Mouse (Mus musculus): ENCODE data around the gene Cbfa2t3.

The Cbfa2t3 gene

DNA sequence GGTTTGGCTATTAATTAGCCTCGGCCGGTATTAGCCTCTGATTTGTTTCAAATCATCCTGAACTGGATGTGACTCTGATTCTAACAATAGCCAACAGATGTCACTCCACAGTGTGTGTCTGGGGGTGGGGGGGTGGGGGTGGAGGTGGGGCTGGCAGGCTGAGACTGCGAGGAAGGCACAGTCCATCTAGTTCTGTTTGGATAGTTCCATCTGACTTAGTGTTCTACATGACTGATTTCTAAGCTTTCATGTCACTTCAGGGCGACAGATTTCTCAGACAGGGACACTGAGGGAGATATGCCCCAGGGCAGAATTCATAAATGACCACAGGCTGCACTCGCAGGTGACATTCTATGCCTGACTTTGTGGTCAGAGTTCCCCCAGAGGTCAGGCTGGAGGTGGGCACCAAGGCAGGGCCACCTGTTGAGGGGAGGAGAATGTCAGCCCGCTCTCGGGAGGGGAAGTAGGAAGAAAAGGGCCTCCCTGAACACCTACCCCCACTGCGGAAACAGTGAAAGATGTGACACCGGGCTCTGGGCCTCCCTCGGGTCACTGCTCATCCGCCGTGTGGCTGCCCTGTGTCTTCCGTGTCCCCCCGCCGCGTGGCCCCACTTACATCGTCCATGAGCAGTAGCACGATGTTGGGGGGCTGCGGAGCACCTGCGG is 88.2 kb downstream of the Cbfa2t3 start:
- in situ Hi-C loops (cut with MboI, MseI), result loop anchor here (5.0 kb wide), 1 partner anchor 328 kb away; the partner anchor contains the start of gene Zfpm1

DNA sequence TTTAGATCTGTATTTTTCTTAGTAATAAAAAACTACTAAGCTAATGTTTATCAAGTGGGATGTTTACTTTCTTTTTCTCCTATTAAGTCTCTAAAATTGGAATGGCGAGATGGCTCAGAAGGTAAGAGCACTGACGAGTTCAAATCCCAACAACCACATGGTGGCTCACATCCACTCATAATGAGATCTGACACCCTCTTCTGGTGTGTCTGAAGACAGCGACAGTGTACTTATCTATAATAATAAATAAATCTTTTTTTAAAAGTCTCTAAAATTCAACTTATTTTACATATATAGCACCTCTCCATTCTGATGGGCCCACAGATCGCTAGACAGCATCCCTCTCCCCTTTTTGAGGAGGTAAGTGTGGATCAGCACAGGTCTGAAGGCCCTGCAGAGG is 88.7 kb downstream of the Cbfa2t3 start:
- in situ Hi-C loops (cut with MboI, MseI), result loop anchor here (5.0 kb wide), 1 partner anchor 328 kb away; the partner anchor contains the start of gene Zfpm1

DNA sequence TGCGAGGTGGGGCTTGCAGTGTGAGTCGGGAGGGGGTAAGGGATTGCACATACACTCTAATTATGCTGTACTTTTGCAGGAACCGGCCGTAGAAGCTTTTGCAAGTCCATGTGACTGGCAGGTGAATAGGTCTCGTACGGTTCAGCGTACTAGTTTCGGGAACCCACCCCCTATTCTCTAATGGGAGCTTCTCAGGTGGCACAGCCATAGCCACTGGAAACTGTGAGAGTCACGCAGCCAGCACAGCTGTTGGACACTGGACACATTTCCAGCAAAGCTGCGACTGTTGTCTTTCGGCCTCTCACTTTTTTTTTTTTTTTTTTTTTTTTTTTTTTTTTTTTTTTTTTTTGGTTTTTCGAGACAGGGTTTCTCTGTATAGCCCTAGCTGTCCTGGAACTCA is 92.1 kb downstream of the Cbfa2t3 start:
- in situ Hi-C loops (cut with MboI, MseI), result no loop called here

DNA sequence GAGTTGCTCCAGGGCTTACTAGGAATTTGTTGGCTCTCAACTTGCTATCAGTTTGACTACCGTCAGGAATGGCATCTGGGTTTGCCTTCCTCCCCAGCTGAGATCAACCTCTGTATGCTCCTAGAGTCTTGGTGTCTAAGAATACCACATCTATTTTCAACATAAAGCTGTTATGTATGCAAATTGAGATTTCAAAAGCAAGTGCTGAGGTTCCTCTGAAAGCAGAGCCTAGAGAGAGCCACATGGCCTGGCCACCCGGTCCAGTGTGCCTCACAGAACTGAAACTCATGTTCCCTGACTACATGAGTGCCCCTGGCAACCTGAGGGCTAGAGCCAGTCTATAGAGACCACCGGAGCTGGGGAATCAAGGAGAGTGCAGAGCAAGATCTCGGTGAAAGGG is 93.5 kb downstream of the Cbfa2t3 start:
- in situ Hi-C loops (cut with MboI, MseI), result no loop called here

DNA sequence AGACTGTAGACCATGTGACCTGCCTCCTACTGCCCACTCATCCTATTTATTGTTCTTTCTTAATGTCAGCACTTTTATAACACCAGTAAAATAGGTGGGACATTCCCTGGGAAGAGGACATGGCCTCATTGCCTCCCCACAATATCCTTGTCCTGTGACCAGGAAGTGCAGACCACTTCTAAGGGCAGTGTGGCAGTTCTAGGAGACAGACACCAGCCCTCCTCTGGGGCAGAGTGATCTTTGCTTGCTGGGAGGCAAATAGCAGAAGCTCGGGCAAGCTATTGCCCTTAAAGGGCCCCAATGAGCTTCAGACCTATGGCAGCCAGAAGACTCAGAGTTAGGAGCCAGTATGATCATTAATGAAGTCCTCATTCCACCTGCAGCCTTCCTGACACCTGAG is 94.3 kb downstream of the Cbfa2t3 start:
- in situ Hi-C loops (cut with MboI, MseI), result no loop called here

DNA sequence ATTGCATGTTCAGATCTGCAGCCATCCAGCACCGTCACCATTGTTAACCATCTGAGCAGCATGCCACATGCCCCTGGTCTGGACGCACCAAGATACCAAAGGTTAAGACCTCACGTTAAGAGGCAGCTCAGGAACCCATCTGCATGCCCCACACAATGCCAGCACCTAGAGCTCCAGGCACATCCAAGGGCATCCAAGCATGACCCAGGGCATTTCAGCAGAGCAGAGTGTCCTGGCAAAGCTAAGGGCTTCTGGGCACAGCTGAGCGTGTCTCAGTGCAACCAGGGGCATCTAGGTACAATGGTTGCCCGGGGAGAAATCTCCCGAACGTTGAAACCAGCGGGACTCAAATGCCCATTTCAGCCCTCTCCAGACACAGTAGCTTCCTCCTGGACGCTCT is 98.2 kb downstream of the Cbfa2t3 start:
- in situ Hi-C loops (cut with MboI, MseI), result no loop called here

DNA sequence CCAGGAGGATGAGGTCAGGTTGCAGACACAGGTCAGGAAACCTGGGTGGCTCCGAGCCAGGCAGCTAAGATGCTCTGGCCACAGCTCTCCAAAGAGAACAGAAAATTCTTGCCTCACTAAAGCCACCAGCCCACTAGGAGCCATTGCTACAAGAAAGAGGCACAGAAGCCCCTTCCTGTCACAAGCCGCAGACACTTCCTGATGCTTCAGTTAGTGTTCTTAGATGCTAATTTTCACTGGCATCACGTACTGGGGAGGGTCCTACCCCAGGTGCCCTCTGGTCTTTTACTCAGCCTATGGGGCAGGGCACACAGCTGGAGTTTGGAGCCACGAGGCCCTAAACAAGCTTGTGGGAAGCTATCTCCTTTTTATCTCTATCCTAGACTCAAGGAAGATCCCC is 102.9 kb downstream of the Cbfa2t3 start:
- in situ Hi-C loops (cut with MboI, MseI), result no loop called here

DNA sequence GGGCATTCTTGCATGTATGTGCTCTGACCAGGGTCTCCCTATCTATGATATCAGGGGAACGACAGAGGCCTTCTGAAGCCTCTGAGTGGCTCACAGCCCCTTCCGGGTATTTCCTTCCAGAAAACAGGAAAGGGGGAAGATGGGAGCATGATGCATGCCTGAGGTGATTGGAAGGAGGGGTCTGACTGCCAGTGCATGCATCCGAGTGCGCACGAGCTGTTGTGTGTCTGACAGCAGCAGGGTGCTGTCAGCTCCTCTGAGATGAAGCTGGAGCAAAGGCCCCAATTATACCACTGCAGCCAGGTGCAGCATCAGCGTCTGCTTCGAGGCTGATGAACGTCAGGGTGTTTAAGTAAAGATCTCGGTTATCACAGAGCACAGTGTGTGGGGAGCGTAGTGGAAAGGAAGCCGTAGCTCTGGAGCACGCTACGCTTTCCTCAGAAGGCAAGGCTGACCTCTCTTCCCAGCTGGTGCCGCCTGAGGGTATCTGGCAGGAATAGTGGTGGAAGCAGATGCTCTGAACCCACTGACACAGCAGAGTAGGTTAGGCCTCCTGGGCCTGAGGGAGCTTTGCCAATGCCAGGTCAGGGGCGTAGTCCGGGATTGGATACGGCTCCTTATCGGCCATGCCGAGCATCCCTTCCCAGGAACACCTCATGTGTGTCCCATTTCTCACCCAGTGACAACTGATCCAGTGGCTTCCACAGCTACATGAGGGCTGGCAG is 105.0 kb downstream of the Cbfa2t3 start:
- in situ Hi-C loops (cut with MboI, MseI), result no loop called here

DNA sequence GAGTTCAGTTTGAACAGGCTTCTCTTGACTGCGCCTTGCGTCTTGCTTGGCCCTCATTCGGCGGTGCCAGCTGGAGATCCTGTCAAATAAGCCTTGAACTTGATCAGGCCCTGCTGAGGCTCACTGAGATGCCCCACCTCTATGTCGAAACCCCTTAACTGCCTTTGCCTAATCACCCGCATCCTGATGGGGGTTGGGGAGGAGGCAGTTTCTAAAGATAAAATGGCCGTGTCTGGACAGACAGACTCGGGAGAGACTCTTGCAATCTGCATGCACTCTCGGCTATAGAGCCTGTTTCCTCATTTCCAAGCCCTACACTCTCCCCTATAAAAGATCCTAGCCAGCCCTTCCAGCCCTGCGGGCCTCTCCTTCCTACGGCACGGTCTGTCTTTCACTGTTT is 105.7 kb downstream of the Cbfa2t3 start:
- in situ Hi-C loops (cut with MboI, MseI), result no loop called here

DNA sequence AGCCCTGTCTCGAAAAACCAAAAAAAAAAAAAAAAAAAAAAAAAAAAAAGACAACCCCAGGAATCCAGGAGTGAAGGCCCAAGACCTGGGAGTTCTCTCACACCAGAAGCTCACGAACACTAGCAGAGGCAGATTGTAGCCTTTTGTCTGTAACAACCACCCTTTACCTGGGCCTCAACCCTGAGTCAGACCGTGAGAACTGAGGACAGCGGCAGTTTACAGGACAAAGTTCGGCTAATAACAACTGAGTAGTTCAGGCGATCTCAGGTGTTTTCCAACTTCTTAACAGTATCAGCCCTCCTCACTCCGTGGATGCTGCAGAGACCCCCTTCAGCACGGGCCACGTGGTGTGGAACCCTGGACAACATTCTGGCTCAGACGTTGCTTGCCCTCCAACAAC is 112.2 kb downstream of the Cbfa2t3 start:
- in situ Hi-C loops (cut with MboI, MseI), result no loop called here

DNA sequence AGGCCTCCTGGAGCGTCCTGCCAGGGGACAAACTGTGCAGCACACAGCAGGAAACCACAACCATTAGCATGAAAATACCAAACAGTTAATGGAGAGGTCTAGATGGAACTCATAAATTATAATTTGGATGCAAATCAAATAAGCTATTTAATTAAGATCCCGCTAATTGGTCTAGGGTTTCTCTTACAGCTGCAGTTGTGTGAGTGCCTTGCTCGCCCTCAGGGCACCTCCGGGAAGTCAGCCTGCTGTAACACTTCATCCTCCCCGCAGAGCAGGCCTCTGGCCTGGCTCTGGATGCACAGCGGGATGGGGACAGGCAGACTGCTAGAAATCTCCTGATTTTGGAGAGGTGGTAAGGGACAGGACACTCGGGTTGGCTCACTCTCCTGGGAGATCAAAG is 112.7 kb downstream of the Cbfa2t3 start:
- in situ Hi-C loops (cut with MboI, MseI), result no loop called here

DNA sequence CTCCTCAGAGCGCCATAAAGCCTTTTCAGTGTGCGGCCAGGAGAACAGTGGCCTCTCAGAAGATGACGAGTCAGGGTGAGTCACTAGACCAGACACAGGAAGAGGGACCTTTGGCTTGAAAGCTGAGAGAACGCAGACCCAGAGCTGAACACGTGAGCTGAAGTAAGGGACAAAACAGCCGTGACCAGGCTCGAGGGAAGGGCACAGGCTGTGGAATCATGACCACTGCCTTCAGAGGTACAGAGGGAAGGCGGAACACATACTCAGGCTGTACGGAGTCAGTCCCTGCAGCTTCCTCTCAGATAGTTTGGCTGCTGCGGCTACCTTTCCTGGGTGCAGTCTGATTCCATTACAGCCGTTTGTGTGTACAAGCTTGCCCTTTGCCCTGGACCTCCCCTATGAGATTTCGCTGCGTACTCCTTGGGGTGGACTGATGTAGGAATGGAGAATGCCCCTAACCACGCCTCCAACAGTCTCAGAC is 113.5 kb downstream of the Cbfa2t3 start:
- in situ Hi-C loops (cut with MboI, MseI), result no loop called here

DNA sequence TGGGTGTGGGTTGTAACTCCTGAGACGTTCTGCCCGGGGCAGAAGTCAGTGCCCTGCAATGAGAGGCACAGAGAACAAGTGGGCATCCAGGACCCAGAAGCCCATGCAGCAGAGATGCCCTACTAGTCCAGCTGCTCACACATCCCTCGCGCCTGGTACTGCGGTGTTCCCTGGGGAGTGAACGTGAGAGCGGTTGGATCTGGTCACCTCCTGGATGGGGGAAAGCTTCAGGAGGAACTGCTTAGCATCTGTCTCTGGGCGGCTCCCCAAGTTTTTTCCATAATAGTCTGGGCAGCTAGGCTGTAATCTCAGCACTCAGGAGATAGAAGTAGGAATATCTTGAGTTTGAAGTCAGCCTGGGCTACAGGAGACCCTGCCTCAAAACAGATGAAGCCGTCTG is 113.9 kb downstream of the Cbfa2t3 start:
- in situ Hi-C loops (cut with MboI, MseI), result no loop called here

DNA sequence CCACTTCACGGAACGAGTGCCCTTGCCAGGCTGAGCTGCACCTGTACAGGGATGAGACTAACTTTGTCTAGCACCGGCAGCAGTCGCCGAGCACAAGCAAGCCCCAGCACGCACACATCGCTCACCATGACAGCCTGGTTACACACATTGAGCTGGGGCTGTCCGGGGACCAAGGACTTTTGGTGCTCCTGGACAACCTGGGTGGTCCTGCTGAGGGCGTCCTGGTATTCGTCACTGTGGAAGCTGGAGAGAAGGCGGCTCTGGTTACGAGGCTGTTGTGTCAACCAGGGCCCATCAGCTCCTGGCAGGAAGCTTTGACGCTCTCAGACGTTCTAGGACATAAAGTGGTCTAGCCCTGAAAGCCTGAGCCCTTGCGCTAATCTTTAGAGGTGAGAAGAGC is 118.0 kb downstream of the Cbfa2t3 start:
- in situ Hi-C loops (cut with MboI, MseI), result no loop called here

DNA sequence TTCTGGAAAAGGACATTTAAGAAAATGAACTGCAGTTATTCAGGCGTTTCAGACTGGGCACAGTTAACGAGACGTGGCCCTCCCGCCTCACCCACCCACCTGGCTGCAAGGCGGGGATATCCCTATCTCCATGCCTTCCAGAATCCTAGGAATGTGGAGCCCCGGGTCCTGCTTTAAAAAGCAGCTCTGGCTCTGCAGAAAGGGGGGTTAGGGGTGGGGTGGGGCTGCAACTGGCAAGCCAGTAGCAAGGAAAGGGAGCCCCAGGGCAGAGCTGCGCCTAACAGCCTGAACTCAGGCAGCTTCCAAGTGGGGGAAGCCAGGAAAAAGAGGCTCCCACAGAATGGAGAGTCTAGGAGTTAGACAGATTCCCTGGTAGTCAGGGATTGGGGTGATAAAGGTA is 119.7 kb downstream of the Cbfa2t3 start:
- in situ Hi-C loops (cut with MboI, MseI), result no loop called here

DNA sequence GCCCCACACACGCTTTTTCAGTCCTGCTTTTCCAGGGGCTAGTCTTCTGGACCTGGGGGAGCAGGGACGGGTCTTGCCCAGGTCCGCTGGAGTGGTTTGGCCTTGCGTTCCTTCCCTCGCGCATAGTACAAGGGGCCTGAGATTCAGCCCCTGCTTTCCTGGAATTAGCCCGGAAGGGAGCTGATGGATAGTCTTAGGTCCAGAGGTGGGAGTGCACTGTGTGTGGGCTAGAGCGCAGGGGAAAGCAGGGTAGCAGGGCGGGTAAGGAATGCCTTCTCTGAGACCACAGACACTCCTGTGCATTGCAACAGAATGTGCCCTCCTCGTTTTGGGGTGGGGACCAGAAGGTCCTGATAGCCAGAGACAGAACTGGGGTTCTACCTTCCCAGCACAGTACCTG is 121.8 kb downstream of the Cbfa2t3 start:
- in situ Hi-C loops (cut with MboI, MseI), result no loop called here

DNA sequence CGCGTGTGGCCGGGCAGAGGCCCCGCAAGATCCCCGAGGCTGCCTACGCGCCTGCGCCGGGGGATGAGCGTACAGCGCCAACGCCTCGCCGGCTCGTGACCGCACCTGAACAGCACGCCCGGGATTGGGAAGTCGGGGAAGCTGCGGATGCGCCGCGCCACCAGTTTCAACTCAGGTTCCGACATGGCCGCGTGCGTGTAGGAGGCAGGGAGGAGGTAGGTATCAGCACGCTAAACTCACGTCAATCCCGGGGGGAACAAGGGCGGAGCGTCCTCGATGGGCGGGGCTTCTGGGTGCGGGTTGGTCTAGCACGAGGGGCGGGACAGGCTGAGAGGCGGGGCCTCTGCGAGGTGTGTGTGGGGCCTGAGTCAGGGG is 122.3 kb downstream of the Cbfa2t3 start, which contains the start of gene Aprt:
TSS of gene Aprt (minus strand) at position 262 of the 375 bp plus-strand sequence.
- in situ Hi-C loops (cut with MboI, MseI), result no loop called here

DNA sequence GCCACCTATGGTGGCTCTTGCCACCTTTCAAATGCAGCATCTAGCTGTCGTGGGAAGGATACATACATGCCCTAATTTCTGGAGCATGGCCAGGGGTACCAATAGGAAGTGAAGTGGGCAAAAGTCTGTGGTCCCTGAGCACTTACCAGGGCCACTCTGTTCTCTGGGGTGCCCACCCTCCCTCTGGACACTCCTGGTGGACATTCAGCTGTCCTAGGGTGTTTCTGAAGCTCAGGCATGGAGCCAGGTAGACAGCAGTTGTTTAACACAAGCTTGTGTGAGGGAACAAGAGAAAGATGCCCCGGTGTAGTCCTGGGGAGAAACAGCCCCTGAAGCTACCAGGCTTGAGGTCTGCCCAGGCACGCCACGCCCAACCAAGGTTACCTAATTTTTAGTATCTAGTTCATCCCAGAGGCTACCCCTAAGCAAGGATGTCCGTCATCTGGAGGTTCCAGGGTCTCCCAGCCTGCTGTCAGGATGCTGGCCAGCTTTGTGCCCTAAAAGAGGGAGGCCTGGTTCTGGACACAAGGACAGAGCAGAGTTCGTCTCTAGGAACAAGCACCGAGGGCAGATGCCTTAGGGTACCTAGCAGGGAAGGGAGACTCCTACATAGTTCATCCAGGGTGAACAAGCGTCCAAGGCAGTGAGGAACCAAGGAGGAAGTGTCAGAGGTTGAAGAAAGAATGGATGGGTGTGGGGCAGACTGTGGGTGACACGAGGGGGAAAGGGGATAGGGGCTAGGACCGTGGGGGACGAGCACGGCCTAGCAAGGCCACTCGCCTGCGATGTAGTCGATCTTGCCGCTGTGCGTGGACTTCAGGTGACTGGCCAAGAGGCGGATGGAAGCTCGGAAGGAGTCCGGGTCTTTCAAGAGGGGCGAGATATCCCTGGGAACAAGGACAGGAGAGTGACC is 122.9 kb downstream of the Cbfa2t3 start:
- in situ Hi-C loops (cut with MboI, MseI), result no loop called here

DNA sequence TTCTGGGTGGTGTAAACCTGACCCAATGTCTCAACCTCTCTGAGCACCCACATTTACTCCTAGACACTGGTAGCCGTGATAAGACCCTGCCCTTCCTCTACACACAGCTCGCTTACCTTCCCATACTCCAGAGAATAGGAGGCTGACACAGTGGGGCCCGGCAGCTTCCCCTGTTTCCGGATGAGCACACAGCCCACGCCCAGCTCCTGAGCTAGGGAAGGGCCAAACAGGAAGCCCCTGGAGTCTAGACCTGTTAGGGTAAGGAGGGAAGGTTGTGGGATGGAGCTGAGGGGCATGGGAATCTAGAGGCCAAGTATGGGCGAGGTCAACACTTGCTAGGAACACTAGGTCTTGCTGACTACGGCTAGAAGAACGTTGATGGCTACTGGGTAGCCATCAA is 123.6 kb downstream of the Cbfa2t3 start:
- in situ Hi-C loops (cut with MboI, MseI), result no loop called here

Data from regulatory T cell (primary cell).